Mouse (Mus musculus) hindbrain, embryonic 11.5 days (tissue): Measurements from ENCODE around the gene Fam168a. TPM values are rescaled to one million over a fixed set of nuclear protein-coding genes. Genes with fewer than 3 reads are reported as not detected.
"Not testable (repeated sequence)": the region's sequence is repeated elsewhere in the genome, so short reads cannot be mapped to it uniquely, and the experiment has no call there.

Source experiments
- ATAC-seq: fragments of 200-750 bp; cut with Nextera tagmentation; 2 replicates; pipeline ENCODE4 v1.8.0; 2017; ENCODE audit warnings: mild to moderate bottlenecking, moderate TSS enrichment, moderate library complexity; ENCODE audit not compliant: low FRiP score
- DNase-seq: peaks from one replicate; pipeline ENCODE4 v3.0.0-alpha.2; 2015; ENCODE audit warnings: low spot score
- H3K27ac ChIP-seq: fragments of 300-500 bp; sonication (generic); 2 replicates; pipeline ENCODE4 v1.5.1; 2014; ENCODE audit warnings: mild to moderate bottlenecking, low read depth, low read length
- H3K27me3 ChIP-seq: fragments of 300-500 bp; sonication (generic); 2 replicates; pipeline ENCODE4 v1.6.1; 2014; ENCODE audit warnings: mild to moderate bottlenecking, low read length, moderate library complexity, mixed read lengths; ENCODE audit not compliant: control insufficient read depth, insufficient read depth
- H3K36me3 ChIP-seq: fragments of 300-500 bp; sonication (generic); 2 replicates; pipeline ENCODE4 v1.6.1; 2014; ENCODE audit warnings: mild to moderate bottlenecking, low read length, moderate library complexity, mixed read lengths; ENCODE audit not compliant: control insufficient read depth, insufficient read depth
- H3K4me1 ChIP-seq: fragments of 300-500 bp; sonication (generic); replicated peaks from 2 replicates; pipeline ENCODE4 v1.6.1; 2014; ENCODE audit warnings: low read length, mixed read lengths; ENCODE audit not compliant: control insufficient read depth, insufficient read depth
- H3K4me2 ChIP-seq: fragments of 300-500 bp; sonication (generic); replicated peaks from 2 replicates; pipeline ENCODE4 v1.6.1; 2014; ENCODE audit warnings: mild to moderate bottlenecking, low read depth, low read length
- H3K4me3 ChIP-seq: fragments of 300-500 bp; sonication (generic); 2 replicates; pipeline ENCODE4 v1.5.1; 2014; ENCODE audit warnings: low read depth, low read length
- H3K9ac ChIP-seq: fragments of 300-500 bp; sonication (generic); 2 replicates; pipeline ENCODE4 v1.6.1; 2014; ENCODE audit warnings: low read depth, low read length
- H3K9me3 ChIP-seq: fragments of 300-500 bp; sonication (generic); 2 replicates; pipeline ENCODE4 v1.6.1; 2016; ENCODE audit warnings: low read length; ENCODE audit not compliant: control insufficient read depth
- WGBS: fragments of 180-500 bp; shearing (Covaris S2); extraction: QIAGEN DNeasy Blood & Tissue Kit; methylation state at CpG from one replicate; pipeline ENCODE4 v1.1.7; 2014; 5-methylcytosine and 5-hydroxymethylcytosine counted together
- polyA plus RNA-seq: library from polyadenylated mRNA; unstranded; fragments of >200 nt; fragmentation: Nextera tagmentation; extraction: Ambion mirVana; gene quantifications from 2 replicates; pipeline ENCODE4 v1.2.1, GENCODE M21; 2014

The Fam168a gene
- polyA plus RNA-seq, 1 experiment from 2014 or later, result 48.4 TPM

DNA sequence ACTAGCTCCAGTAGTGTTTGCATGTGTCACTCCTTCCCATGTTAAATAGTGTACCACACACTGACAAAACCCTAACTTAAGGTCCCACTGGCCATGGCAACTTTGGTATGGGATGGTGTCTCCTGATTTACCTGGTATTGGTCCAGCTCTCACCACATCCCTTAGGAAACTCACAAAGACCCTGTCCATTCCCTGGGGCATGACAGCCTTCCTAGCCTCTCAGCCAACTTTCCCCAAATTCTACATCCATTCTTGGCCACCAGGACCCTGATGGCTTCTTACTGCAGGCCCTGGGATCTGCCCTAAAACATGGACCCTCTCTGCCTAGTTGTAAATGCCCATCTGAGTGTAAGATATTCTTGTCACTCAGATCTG, 138.6 kb downstream of the Fam168a start:
- no peaks in the 10 kb centered on the region for H3K9me3 ChIP-seq

GRCm38 (mm10) chr7:100845412-100845811, 139.0 kb downstream of the Fam168a start:
- Histone ChIP-seq H3K9ac (no peak overlapping the region), H3K4me2 (no peak overlapping the region), H3K4me3 (no peak overlapping the region), H3K27me3 (no peaks in the 10 kb centered on the region), H3K4me1 (no peaks in the 10 kb centered on the region), H3K27ac (no peak overlapping the region), H3K36me3 (no peaks in the 10 kb centered on the region), H3K9me3 (no peaks in the 10 kb centered on the region)
- no peak for ATAC-seq
- no peak for DNase-seq
- WGBS, result 48% methylated on average over 1 of the region's 1 CpGs

More for the DNA sequence above, 138.6 kb downstream of the Fam168a start:
- Histone ChIP-seq H3K36me3 (no peaks in the 10 kb centered on the region), H3K27ac (no peak overlapping the region), H3K9ac (no peak overlapping the region), H3K4me3 (no peak overlapping the region), H3K4me1 (no peaks in the 10 kb centered on the region), H3K27me3 (no peaks in the 10 kb centered on the region), H3K4me2 (no peak overlapping the region)
- ATAC-seq (no peak), DNase-seq (no peak)

GRCm38 (mm10) chr7:100846033-100846432, 139.6 kb downstream of the Fam168a start:
- not testable (repeated sequence) for DNase-seq, H3K9ac ChIP-seq, H3K27me3 ChIP-seq, H3K4me1 ChIP-seq, H3K4me2 ChIP-seq, H3K36me3 ChIP-seq, H3K27ac ChIP-seq, ATAC-seq, H3K9me3 ChIP-seq, H3K4me3 ChIP-seq
- WGBS, result 87% methylated on average over 7 of the region's 7 CpGs

DNA sequence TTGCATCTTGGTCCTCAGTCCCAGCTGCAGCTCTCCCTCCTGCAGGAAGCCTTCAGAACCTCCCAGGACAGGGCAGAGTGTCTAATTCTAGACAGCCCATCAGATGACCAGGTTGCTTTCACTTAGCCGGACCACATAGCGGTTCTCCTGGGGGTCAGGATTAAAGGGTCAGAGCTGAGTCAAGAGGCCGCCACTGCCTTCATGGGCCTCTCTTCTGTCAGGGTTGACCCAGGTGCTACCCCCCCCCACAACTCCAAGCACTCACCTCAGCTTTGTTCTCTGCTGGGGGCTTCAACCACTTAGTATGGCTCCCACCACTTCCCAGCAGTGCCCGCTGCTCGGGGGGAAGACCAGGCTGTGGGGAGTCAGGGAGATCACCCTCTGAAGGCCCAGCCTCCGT, 140.7 kb downstream of the Fam168a start:
- 84% methylated on average over 6 of the region's 6 CpGs for WGBS
- Histone ChIP-seq H3K4me2 (no peak overlapping the region), H3K4me1 (no peaks in the 10 kb centered on the region), H3K9me3 (no peaks in the 10 kb centered on the region), H3K9ac (no peak overlapping the region), H3K27me3 (no peaks in the 10 kb centered on the region), H3K36me3 (no peaks in the 10 kb centered on the region), H3K4me3 (no peak overlapping the region), H3K27ac (no peak overlapping the region)
- ATAC-seq (no peak), DNase-seq (no peak)

- Histone ChIP-seq H3K9ac (no peak overlapping the region), H3K4me3 (no peak overlapping the region), H3K27me3 (no peaks in the 10 kb centered on the region), H3K9me3 (no peaks in the 10 kb centered on the region), H3K4me1 (no peaks in the 10 kb centered on the region), H3K36me3 (no peaks in the 10 kb centered on the region), H3K4me2 (no peak overlapping the region), H3K27ac (no peak overlapping the region)
- WGBS, result 28% methylated on average over 6 of the region's 6 CpGs
- DNase-seq (peak; percentile 66), ATAC-seq (no peak)
These were observed 142.3 kb downstream of the Fam168a start for GRCm38 (mm10) chr7:100848744-100849143.

- no peak overlapping the region for H3K4me2 ChIP-seq
- no peak overlapping the region for H3K9ac ChIP-seq
- no peaks in the 10 kb centered on the region for H3K36me3 ChIP-seq
- H3K4me1 ChIP-seq, result no peaks in the 10 kb centered on the region
- H3K9me3 ChIP-seq, result no peaks in the 10 kb centered on the region
- no peak overlapping the region for H3K27ac ChIP-seq
- H3K4me3 ChIP-seq, result no peak overlapping the region
- WGBS, result 87% methylated on average over 2 of the region's 2 CpGs
- H3K27me3 ChIP-seq, result no peaks in the 10 kb centered on the region
- no peak for DNase-seq
- ATAC-seq, result no peak
These were observed 143.1 kb downstream of the Fam168a start for GRCm38 (mm10) chr7:100849508-100849907.

DNA sequence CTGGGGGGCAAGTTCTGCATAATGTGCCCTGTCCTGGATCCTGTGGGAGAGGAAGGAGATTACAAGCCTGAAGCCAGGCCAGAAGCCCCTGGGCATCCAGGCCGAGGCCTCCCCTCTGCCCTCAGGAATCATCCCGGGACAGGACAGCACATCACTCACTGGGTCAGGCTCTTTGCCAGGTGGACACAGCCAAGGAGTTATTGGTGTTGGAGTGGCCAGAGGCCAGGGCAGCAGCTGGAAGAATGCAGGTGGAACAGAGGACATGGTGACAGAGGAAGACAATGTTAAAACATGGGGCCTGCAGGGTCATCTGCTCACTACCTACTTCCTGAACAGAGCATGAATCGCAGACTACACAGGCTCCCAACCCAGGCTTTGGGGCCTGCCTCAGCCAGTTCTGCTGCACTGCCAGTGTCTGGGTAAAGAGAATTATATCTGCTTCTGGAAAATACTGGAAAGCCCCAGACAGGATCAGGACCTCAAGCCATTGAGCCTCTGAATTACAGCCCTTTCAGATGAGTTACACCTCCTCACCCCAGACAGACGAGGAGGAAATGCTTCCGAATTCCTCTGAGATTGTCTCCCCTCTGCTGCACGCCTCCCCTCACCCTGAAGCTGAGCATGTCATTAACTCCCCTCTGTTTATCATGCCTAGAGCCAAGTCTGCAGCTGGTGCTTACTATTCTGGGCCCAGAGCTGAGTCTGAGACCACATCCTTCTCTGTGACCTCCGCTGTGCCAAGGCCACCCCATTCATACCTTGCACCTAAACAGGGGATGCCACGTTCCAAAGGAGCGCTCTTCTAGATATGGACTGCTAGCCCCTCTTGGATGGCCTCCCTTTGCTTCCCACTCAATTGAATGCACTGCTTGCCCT, 145.3 kb downstream of the Fam168a start:
- 72% methylated on average over 9 of the region's 9 CpGs for WGBS
- Histone ChIP-seq H3K27me3 (no peaks in the 10 kb centered on the region), H3K9ac (no peak overlapping the region), H3K4me1 (no peaks in the 10 kb centered on the region), H3K36me3 (no peaks in the 10 kb centered on the region), H3K4me3 (no peak overlapping the region), H3K9me3 (no peaks in the 10 kb centered on the region), H3K27ac (no peak overlapping the region), H3K4me2 (no peak overlapping the region)
- DNase-seq (no peak), ATAC-seq (no peak)

DNA sequence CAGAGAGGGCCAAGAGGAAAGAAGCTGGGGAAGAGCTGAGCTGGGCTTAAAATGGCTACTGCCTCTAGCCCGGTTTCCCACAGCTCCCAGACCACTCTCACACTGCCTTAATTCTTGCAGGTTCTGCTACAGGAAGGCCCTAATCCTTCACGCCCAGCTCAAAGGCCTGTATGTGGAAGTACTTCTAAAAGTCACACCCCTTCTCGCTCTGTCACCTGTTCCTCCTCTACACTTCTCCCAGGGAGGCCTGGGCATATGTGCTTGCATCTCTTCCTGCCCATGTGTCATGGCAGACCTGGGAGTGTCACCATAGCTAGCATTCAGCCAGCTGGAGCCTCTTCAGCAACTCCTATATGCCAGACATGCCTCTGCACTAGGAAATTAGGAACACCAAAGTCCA, 147.0 kb downstream of the Fam168a start:
- 90% methylated on average over 3 of the region's 3 CpGs for WGBS
- Histone ChIP-seq H3K9ac (no peak overlapping the region), H3K4me2 (no peak overlapping the region), H3K9me3 (no peaks in the 10 kb centered on the region), H3K27me3 (no peaks in the 10 kb centered on the region), H3K36me3 (no peaks in the 10 kb centered on the region), H3K4me1 (no peaks in the 10 kb centered on the region), H3K4me3 (no peak overlapping the region), H3K27ac (no peak overlapping the region)
- ATAC-seq (no peak), DNase-seq (no peak)

- Histone ChIP-seq H3K36me3 (no peaks in the 10 kb centered on the region), H3K4me2 (no peak overlapping the region), H3K4me3 (no peak overlapping the region), H3K9me3 (no peaks in the 10 kb centered on the region), H3K27ac (no peak overlapping the region), H3K4me1 (no peaks in the 10 kb centered on the region), H3K9ac (no peak overlapping the region), H3K27me3 (no peaks in the 10 kb centered on the region)
- DNase-seq (no peak), ATAC-seq (no peak)
- WGBS, result 55% methylated on average over 6 of the region's 6 CpGs
These were observed 147.8 kb downstream of the Fam168a start for GRCm38 (mm10) chr7:100854137-100854814.
